Mouse (Mus musculus): ENCODE results near the gene Zfp775.

Gene Zfp775

GRCm38 (mm10) chr6:48628808-48629660 lies 27.2 kb downstream of the Zfp775 start:
- DNase-seq (ENCODE audit: low spot score) = peak; percentile 48

GRCm38 (mm10) chr6:48629661-48630034 lies 27.8 kb downstream of the Zfp775 start:
- DNase-seq (ENCODE audit: low spot score) = no peak

GRCm38 (mm10) chr6:48630831-48631230 lies 29.0 kb downstream of the Zfp775 start:
- no peak for DNase-seq (ENCODE audit: low spot score)

- DNase-seq (ENCODE audit: low spot score) = no peak
Measured at GRCm38 (mm10) chr6:48635105-48635504, 33.2 kb downstream of the Zfp775 start.

- peak; percentile 23 for DNase-seq (ENCODE audit: low spot score)
Measured at GRCm38 (mm10) chr6:48636515-48636914, 34.7 kb downstream of the Zfp775 start.

- DNase-seq (ENCODE audit: low spot score) = peak; percentile 32
Measured at GRCm38 (mm10) chr6:48637811-48638500, 36.1 kb downstream of the Zfp775 start.

- no peak for DNase-seq (ENCODE audit: low spot score)
Measured at GRCm38 (mm10) chr6:48638553-48638952, 36.7 kb downstream of the Zfp775 start.

GRCm38 (mm10) chr6:48641391-48641790 lies 39.5 kb downstream of the Zfp775 start:
- peak; percentile 18 for DNase-seq (ENCODE audit: low spot score)

GRCm38 (mm10) chr6:48642764-48643292 lies 41.0 kb downstream of the Zfp775 start:
- DNase-seq (ENCODE audit: low spot score) = peak; percentile 44

- peak; percentile 74 for DNase-seq (ENCODE audit: low spot score)
Measured at GRCm38 (mm10) chr6:48645660-48646308, 43.9 kb downstream of the Zfp775 start.

GRCm38 (mm10) chr6:48646309-48646690 lies 44.4 kb downstream of the Zfp775 start:
- no peak for DNase-seq (ENCODE audit: low spot score)

GRCm38 (mm10) chr6:48646995-48647394 lies 45.1 kb downstream of the Zfp775 start, which contains the start of gene Gimap8:
TSS of gene Gimap8 (plus strand) at chr6:48647234.
- DNase-seq (ENCODE audit: low spot score) = peak; percentile 41

GRCm38 (mm10) chr6:48647611-48648010 lies 45.7 kb downstream of the Zfp775 start:
- DNase-seq (ENCODE audit: low spot score) = peak; percentile 26

GRCm38 (mm10) chr6:48648779-48649178 lies 46.9 kb downstream of the Zfp775 start:
- DNase-seq (ENCODE audit: low spot score) = peak; percentile 19

- DNase-seq (ENCODE audit: low spot score) = peak; percentile 27
Measured at GRCm38 (mm10) chr6:48650041-48650440, 48.2 kb downstream of the Zfp775 start.

GRCm38 (mm10) chr6:48658721-48659120 lies 56.9 kb downstream of the Zfp775 start:
- peak; percentile 13 for DNase-seq (ENCODE audit: low spot score)

GRCm38 (mm10) chr6:48664750-48665149 lies 62.9 kb downstream of the Zfp775 start:
- no peak for DNase-seq (ENCODE audit: low spot score)

- DNase-seq (ENCODE audit: low spot score) = peak; percentile 31
Measured at GRCm38 (mm10) chr6:48665471-48665870, 63.6 kb downstream of the Zfp775 start.

GRCm38 (mm10) chr6:48666159-48666586 lies 64.3 kb downstream of the Zfp775 start:
- DNase-seq (ENCODE audit: low spot score) = peak; percentile 32

- DNase-seq (ENCODE audit: low spot score) = no peak
Measured at GRCm38 (mm10) chr6:48668022-48668421, 66.2 kb downstream of the Zfp775 start.

GRCm38 (mm10) chr6:48669446-48669969 lies 67.6 kb downstream of the Zfp775 start:
- no peak for DNase-seq (ENCODE audit: low spot score)
